In the genomic region with DNA sequence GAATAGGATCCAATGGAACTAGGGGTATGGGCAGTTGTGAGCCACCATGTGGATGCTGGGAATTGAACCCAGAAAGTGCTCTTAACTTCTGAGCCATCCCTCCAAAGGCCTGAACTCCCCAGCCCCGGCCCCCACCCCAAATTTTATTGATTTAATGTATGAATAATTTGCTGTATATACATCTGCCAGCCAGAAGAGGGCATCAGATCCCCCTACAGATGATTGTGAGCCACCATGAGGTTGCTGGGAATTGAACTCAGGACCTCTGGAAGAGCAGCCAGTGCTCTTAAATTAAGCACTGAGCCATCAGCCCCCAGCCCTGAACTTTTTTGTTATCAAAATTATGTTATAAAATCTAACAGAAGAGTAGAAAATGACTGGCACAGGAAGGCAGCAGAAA, we compare ENCODE assay signal across 24 mouse cellular contexts. TPM values are rescaled to one million over a fixed set of nuclear protein-coding genes. Genes with fewer than 3 reads are reported as not detected.
DNase-seq lines count a peak whose midpoint lies in the region; ATAC-seq and TF ChIP-seq lines count a peak whose summit lies in the region.
"Had no signal": no experiment of that assay in that cellular context is flagged by ENCODE, and none has a peak within 500 bp of the region (broad histone marks: within the 10 kb centered on the region; RNA-seq: fewer than 3 reads in every experiment).

No protein-coding gene starts in this region.

- H3K9me3 ChIP-seq in liver, postnatal 0 days (ENCODE audit: low read length), result no peaks in the 10 kb centered on the region
- no peaks in the 10 kb centered on the region for H3K9me3 ChIP-seq in liver, embryonic 12.5 days (replicated peaks)
- no peaks in the 10 kb centered on the region for H3K9me3 ChIP-seq in stomach, postnatal 0 days (ENCODE audit: control insufficient read depth, low read length)
- H3K9me3 ChIP-seq in heart, embryonic 12.5 days (replicated peaks), result no peaks in the 10 kb centered on the region
- H3K9me3 ChIP-seq: embryonic facial prominence, embryonic 15.5 days; forebrain, embryonic 10.5 days; midbrain, embryonic 12.5 days had no signal

- DNase-seq in heart, adult 2 months, result no peak
- no peak for DNase-seq in heart, postnatal 25 days (ENCODE audit: low spot score)
- no peak for DNase-seq in liver, postnatal 0 days
- DNase-seq in T-cell, adult 2 months (ENCODE audit: low spot score), result peak; percentile 10
- no peak for DNase-seq in stomach, postnatal 0 days (ENCODE audit: low spot score)
- no peak for DNase-seq in kidney, adult 8-10 months
- DNase-seq: cerebellum, adult 11 months; cerebellum, postnatal 14 days; embryo, embryonic 11 days; gastrocnemius, postnatal 36 days; heart, postnatal 36 days; kidney, adult 9 months; lung, adult 2 months; thymus, adult 2 months had no signal

- WGBS in heart, adult 2 months, result 75% methylated on average over 1 of the region's 1 CpGs
- WGBS in liver, postnatal 0 days (ENCODE audit: insufficient replicate concordance), result 57% methylated on average over 1 of the region's 1 CpGs
- 37% methylated on average over 1 of the region's 1 CpGs for WGBS in liver, embryonic 12.5 days (ENCODE audit: insufficient replicate concordance)
- WGBS in stomach, postnatal 0 days, result 81% methylated on average over 1 of the region's 1 CpGs
- WGBS in heart, embryonic 12.5 days, result 83% methylated on average over 1 of the region's 1 CpGs

- no peak overlapping the region for H3K4me3 ChIP-seq in heart, adult 2 months
- no peak overlapping the region for H3K4me3 ChIP-seq in liver, postnatal 0 days (ENCODE audit: low read depth, low read length)
- no peak overlapping the region for H3K4me3 ChIP-seq in liver, embryonic 12.5 days
- no peak overlapping the region for H3K4me3 ChIP-seq in stomach, postnatal 0 days (ENCODE audit: low read depth, low read length)
- no peak overlapping the region for H3K4me3 ChIP-seq in heart, embryonic 12.5 days
- H3K4me3 ChIP-seq: embryonic facial prominence, embryonic 15.5 days; forebrain, embryonic 10.5 days; midbrain, embryonic 12.5 days; myocyte had no signal

- no peak overlapping the region for H3K9ac ChIP-seq in heart, adult 2 months (ENCODE audit: low read depth, low read length)
- no peak overlapping the region for H3K9ac ChIP-seq in liver, postnatal 0 days (replicated peaks)
- H3K9ac ChIP-seq in liver, embryonic 12.5 days, result no peak overlapping the region
- no peak overlapping the region for H3K9ac ChIP-seq in stomach, postnatal 0 days (ENCODE audit: low read length)
- H3K9ac ChIP-seq in heart, embryonic 12.5 days, result no peak overlapping the region
- H3K9ac ChIP-seq: embryonic facial prominence, embryonic 15.5 days; midbrain, embryonic 12.5 days had no signal

- intact Hi-C loops in heart, adult 2 months (cut with DNase I), result no loop called here
- intact Hi-C loops in heart, postnatal 25 days (cut with DNase I), result no loop called here

- H3K27me3 ChIP-seq in heart, adult 2 months (ENCODE audit: control insufficient read depth, insufficient read depth, low read length), result no peaks in the 10 kb centered on the region
- no peaks in the 10 kb centered on the region for H3K27me3 ChIP-seq in liver, postnatal 0 days (ENCODE audit: insufficient read depth, low read length)
- H3K27me3 ChIP-seq in liver, embryonic 12.5 days (replicated peaks), result no peaks in the 10 kb centered on the region
- no peaks in the 10 kb centered on the region for H3K27me3 ChIP-seq in stomach, postnatal 0 days (ENCODE audit: control insufficient read depth, insufficient read depth, low read length)
- H3K27me3 ChIP-seq in heart, embryonic 12.5 days (replicated peaks), result no peaks in the 10 kb centered on the region
- H3K27me3 ChIP-seq: embryonic facial prominence, embryonic 15.5 days; midbrain, embryonic 12.5 days had no signal

- TF ChIP-seq CTCF in heart, adult 2 months (IDR thresholded peaks at IDR 0.05), result peak; percentile 54
- peak; percentile 36 for TF ChIP-seq CTCF in liver, postnatal 0 days (IDR thresholded peaks at IDR 0.05; ENCODE audit: low read depth)
- peak; percentile 34 for TF ChIP-seq CTCF in stomach, postnatal 0 days (IDR thresholded peaks at IDR 0.05; ENCODE audit: low read depth)

- TF ChIP-seq POLR2A in heart, adult 2 months (IDR thresholded peaks at IDR 0.05; ENCODE audit: insufficient read depth, low read depth, low read length), result no peak

- no peak overlapping the region for H3K4me2 ChIP-seq in liver, postnatal 0 days (ENCODE audit: low read depth, low read length)
- no peak overlapping the region for H3K4me2 ChIP-seq in liver, embryonic 12.5 days
- no peak overlapping the region for H3K4me2 ChIP-seq in stomach, postnatal 0 days (replicated peaks; ENCODE audit: low read depth)
- no peak overlapping the region for H3K4me2 ChIP-seq in heart, embryonic 12.5 days
- H3K4me2 ChIP-seq: embryonic facial prominence, embryonic 15.5 days; heart, embryonic 11.5 days; midbrain, embryonic 12.5 days had no signal

- peaks cover 4% of the 10 kb centered on the region; the same call in 1 of the 2 replicates for H3K4me1 ChIP-seq in heart, adult 2 months (ENCODE audit: control insufficient read depth, insufficient read depth, low read length)
- peaks cover 11% of the 10 kb centered on the region for H3K4me1 ChIP-seq in liver, postnatal 0 days (ENCODE audit: insufficient read depth)
- peaks cover 65% of the 10 kb centered on the region for H3K4me1 ChIP-seq in liver, embryonic 12.5 days
- no peaks in the 10 kb centered on the region for H3K4me1 ChIP-seq in stomach, postnatal 0 days (replicated peaks; ENCODE audit: control insufficient read depth, insufficient read depth)
- peaks cover 27% of the 10 kb centered on the region for H3K4me1 ChIP-seq in heart, embryonic 12.5 days (replicated peaks)

- no peak for TF ChIP-seq EP300 in heart, adult 2 months (IDR thresholded peaks at IDR 0.05; ENCODE audit: insufficient read depth, low read depth, low read length)
- TF ChIP-seq EP300 in liver, postnatal 0 days (IDR thresholded peaks at IDR 0.05; ENCODE audit: low read depth), result no peak
- TF ChIP-seq EP300 in stomach, postnatal 0 days (optimal IDR thresholded peaks at IDR 0.05), result no peak

- H3K79me2 ChIP-seq in heart, adult 2 months (replicated peaks; ENCODE audit: control insufficient read depth, insufficient read depth, low read length), result peaks cover 10% of the 10 kb centered on the region; the same call in 1 of the 2 replicates

- no peak overlapping the region for H3K27ac ChIP-seq in heart, adult 2 months
- no peak overlapping the region for H3K27ac ChIP-seq in liver, postnatal 0 days (ENCODE audit: low read depth)
- no peak overlapping the region for H3K27ac ChIP-seq in liver, embryonic 12.5 days
- H3K27ac ChIP-seq in stomach, postnatal 0 days (replicated peaks), result no peak overlapping the region
- H3K27ac ChIP-seq in heart, embryonic 12.5 days (ENCODE audit: poor library complexity, severe bottlenecking), result no peak overlapping the region
- H3K27ac ChIP-seq: embryonic facial prominence, embryonic 15.5 days; forebrain, embryonic 10.5 days; macrophage; midbrain, embryonic 12.5 days had no signal

- ATAC-seq in liver, postnatal 0 days, result no peak
- ATAC-seq in liver, embryonic 12.5 days, result no peak
- ATAC-seq in stomach, postnatal 0 days (ENCODE audit: low FRiP score, low TSS enrichment), result no peak
- no peak for ATAC-seq in heart, embryonic 12.5 days (ENCODE audit: insufficient number of reproducible peaks, low FRiP score)
- ATAC-seq: activated CD4-positive, CD25-positive, alpha-beta regulatory T cell, adult 4 months; hindbrain, embryonic 16.5 days had no signal

- peaks cover 3% of the 10 kb centered on the region; the same call in 1 of the 2 replicates for H3K36me3 ChIP-seq in heart, adult 2 months (ENCODE audit: control insufficient read depth, insufficient read depth, low read length)
- peaks cover 3% of the 10 kb centered on the region; the same call in 1 of the 2 replicates for H3K36me3 ChIP-seq in liver, postnatal 0 days (replicated peaks; ENCODE audit: insufficient read depth, low read length)
- peaks cover 14% of the 10 kb centered on the region for H3K36me3 ChIP-seq in liver, embryonic 12.5 days
- H3K36me3 ChIP-seq in stomach, postnatal 0 days (ENCODE audit: control insufficient read depth, insufficient read depth, low read length), result no peaks in the 10 kb centered on the region
- H3K36me3 ChIP-seq in heart, embryonic 12.5 days, result peaks cover 16% of the 10 kb centered on the region

RNA-seq across cellular contexts. Expression of gene G3bp2, which starts 7.2 kb away (rescaled TPM):
- total RNA-seq in heart, adult 2 months (2021), result 10 to 100 TPM; 57.0 to 61.2 TPM
- polyA plus RNA-seq in heart, adult 2 months (2012; rRNA removed), result 14.6 and 27.5 TPM in 2 replicates
- total RNA-seq in heart, postnatal 25 days (2021), result 10 to 100 TPM; 64.4 to 67.9 TPM
- polyA plus RNA-seq in liver, postnatal 0 days (2015; fragmentation: Nextera tagmentation; extraction: Ambion mirVana), result 46.7 and 50.1 TPM in 2 replicates
- 84.0 and 87.0 TPM in 2 replicates for polyA plus RNA-seq in liver, embryonic 12.5 days (2016; fragmentation: Nextera tagmentation; extraction: Ambion mirVana)
- 94.0 and 111 TPM in 2 replicates for polyA plus RNA-seq in stomach, postnatal 0 days (2015; fragmentation: Nextera tagmentation; extraction: Ambion mirVana)
- 186 and 193 TPM in 2 replicates for polyA plus RNA-seq in heart, embryonic 12.5 days (2016; fragmentation: Nextera tagmentation; extraction: Ambion mirVana)

RNA-seq across cellular contexts. Expression of gene Cdkl2, which starts 32.6 kb away (rescaled TPM):
- 1 to 10 TPM; 3.5 to 4.0 TPM for total RNA-seq in heart, adult 2 months (2021)
- polyA plus RNA-seq in heart, adult 2 months (2012; rRNA removed), result 1.1 and 1.8 TPM in 2 replicates
- 1 to 10 TPM; 3.6 to 4.4 TPM for total RNA-seq in heart, postnatal 25 days (2021)
- polyA plus RNA-seq in liver, postnatal 0 days (2015; fragmentation: Nextera tagmentation; extraction: Ambion mirVana), result 0.73 and 0.90 TPM in 2 replicates
- 0.25 and 0.35 TPM in 2 replicates for polyA plus RNA-seq in liver, embryonic 12.5 days (2016; fragmentation: Nextera tagmentation; extraction: Ambion mirVana)
- 3.8 and 4.0 TPM in 2 replicates for polyA plus RNA-seq in stomach, postnatal 0 days (2015; fragmentation: Nextera tagmentation; extraction: Ambion mirVana)
- polyA plus RNA-seq in heart, embryonic 12.5 days (2016; fragmentation: Nextera tagmentation; extraction: Ambion mirVana), result 1.0 TPM in 2 replicates
